Mouse (Mus musculus): Measurements from ENCODE around the gene Lrrc27.

DNA sequence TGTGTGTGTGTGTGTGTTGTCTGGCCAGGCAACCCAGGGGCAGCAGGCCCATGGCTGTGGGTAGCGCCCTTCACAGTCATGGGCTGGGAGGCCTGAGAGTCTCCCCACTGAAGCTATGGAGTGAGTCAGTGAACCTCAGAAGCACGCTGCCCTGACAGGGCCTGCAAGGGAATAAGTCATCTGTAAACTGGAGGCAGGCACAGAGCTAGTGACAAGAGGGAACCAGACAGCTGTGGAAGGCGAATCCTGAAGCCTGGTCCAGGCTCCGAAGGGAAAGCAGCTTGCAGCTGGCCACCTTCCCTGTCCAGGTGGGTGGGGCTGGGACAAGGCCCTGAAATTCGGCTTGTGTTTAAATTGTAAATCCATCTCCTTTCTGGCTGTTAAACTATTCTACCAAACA lies 33.3 kb downstream of the Lrrc27 start:
- TF ChIP-seq TAL1 (IDR thresholded peaks at IDR 0.05; ENCODE audit: low read length) = no peak
- TF ChIP-seq GATA1 (IDR thresholded peaks at IDR 0.05; ENCODE audit: low read length) = no peak

Measured in erythroblast, embryonic 14.5 days (primary cell).